In the genomic region with DNA sequence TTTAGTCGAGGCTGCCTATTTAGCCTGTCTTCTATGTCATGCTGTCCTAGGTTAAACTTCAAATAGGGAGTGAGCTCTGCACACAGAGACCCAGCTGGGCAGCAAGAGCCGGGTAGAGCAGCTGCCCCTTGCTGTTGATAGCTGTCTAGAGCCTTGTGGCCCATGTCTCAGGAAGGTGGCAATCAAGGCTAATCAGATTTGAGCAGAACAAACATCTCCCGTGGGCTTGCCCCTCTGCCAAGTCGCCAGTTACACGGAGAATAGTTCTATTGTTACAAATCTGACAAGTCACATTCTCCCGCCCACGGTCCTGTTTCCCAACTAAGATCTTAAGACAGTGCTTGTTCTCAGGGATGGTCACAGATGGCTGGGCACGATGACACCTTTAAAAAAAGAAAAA, we compare ENCODE assay signal across 20 mouse cellular contexts.
DNase-seq lines count a peak whose midpoint lies in the region; ATAC-seq lines count a peak whose summit lies in the region.
"Had no signal": no experiment of that assay in that cellular context is flagged by ENCODE, and none has a peak within 500 bp of the region (broad histone marks: within the 10 kb centered on the region; RNA-seq: fewer than 3 reads in every experiment).

No protein-coding gene starts in this region.

- H3K36me3 ChIP-seq in midbrain, embryonic 10.5 days = no peaks in the 10 kb centered on the region
- no peaks in the 10 kb centered on the region for H3K36me3 ChIP-seq in midbrain, embryonic 16.5 days (ENCODE audit: control insufficient read depth, insufficient read depth, low read length)
- H3K36me3 ChIP-seq in hindbrain, embryonic 16.5 days (ENCODE audit: control insufficient read depth, insufficient read depth, low read length) = no peaks in the 10 kb centered on the region
- H3K36me3 ChIP-seq: embryonic facial prominence, embryonic 15.5 days; G1E; liver, embryonic 15.5 days; neural tube, embryonic 15.5 days; stomach, embryonic 15.5 days had no signal

- H3K9ac ChIP-seq in midbrain, embryonic 16.5 days (ENCODE audit: low read depth, low read length) = no peak overlapping the region
- no peak overlapping the region for H3K9ac ChIP-seq in hindbrain, embryonic 16.5 days (ENCODE audit: low read depth, low read length)
- H3K9ac ChIP-seq: embryonic facial prominence, embryonic 15.5 days; liver, embryonic 15.5 days; neural tube, embryonic 15.5 days; stomach, embryonic 15.5 days had no signal

- 12% methylated on average over 8 of the region's 8 CpGs for WGBS in midbrain, embryonic 10.5 days
- WGBS in midbrain, embryonic 16.5 days = 4% methylated on average over 8 of the region's 8 CpGs
- WGBS in hindbrain, embryonic 16.5 days = 13% methylated on average over 8 of the region's 8 CpGs

- H3K27ac ChIP-seq in midbrain, embryonic 10.5 days (replicated peaks) = no peak overlapping the region
- no peak overlapping the region for H3K27ac ChIP-seq in midbrain, embryonic 16.5 days (ENCODE audit: low read length)
- no peak overlapping the region for H3K27ac ChIP-seq in hindbrain, embryonic 16.5 days (ENCODE audit: low read depth, low read length)
- H3K27ac ChIP-seq: embryonic facial prominence, embryonic 15.5 days; gastrocnemius, adult 2 months; liver, embryonic 15.5 days; neural tube, embryonic 15.5 days; stomach, embryonic 15.5 days had no signal

- H3K27me3 ChIP-seq in midbrain, embryonic 10.5 days (ENCODE audit: low read depth, poor library complexity, severe bottlenecking) = peaks cover 10% of the 10 kb centered on the region
- H3K27me3 ChIP-seq in midbrain, embryonic 16.5 days (ENCODE audit: control insufficient read depth, insufficient read depth, low read depth, low read length) = 0 out of 2 replicates have a peak, but pooled peaks cover 4% of the 10 kb centered on the region
- no peaks in the 10 kb centered on the region; the same call in none of the 2 replicates for H3K27me3 ChIP-seq in hindbrain, embryonic 16.5 days (replicated peaks; ENCODE audit: control insufficient read depth, insufficient read depth, low read length)
- H3K27me3 ChIP-seq: embryonic facial prominence, embryonic 15.5 days; liver, embryonic 15.5 days; neural tube, embryonic 15.5 days; stomach, embryonic 15.5 days had no signal

- DNase-seq in frontal cortex, postnatal 25 days (ENCODE audit: low spot score in 2 of 2) = no peak
- peak; percentile 31 for DNase-seq in midbrain, embryonic 10.5 days (ENCODE audit: low spot score)
- peak; percentile 37 for DNase-seq in retina, embryonic 14.5 days (ENCODE audit: low spot score)
- no peak for DNase-seq in layer of hippocampus, adult 11-12 months (ENCODE audit: low spot score)
- DNase-seq: adrenal gland, postnatal 25 days; cerebellum, postnatal 14 days; gastrocnemius, adult 2 months; heart, postnatal 4 days; kidney, adult 2 months; lung, postnatal 36 days; thymus, postnatal 25 days had no signal

- H3K4me3 ChIP-seq in midbrain, embryonic 10.5 days = no peak overlapping the region
- no peak overlapping the region for H3K4me3 ChIP-seq in midbrain, embryonic 16.5 days (ENCODE audit: low read depth, low read length)
- no peak overlapping the region for H3K4me3 ChIP-seq in hindbrain, embryonic 16.5 days (ENCODE audit: low read length)
- H3K4me3 ChIP-seq: embryonic facial prominence, embryonic 15.5 days; gastrocnemius, adult 2 months; liver, embryonic 15.5 days; neural tube, embryonic 15.5 days; stomach, embryonic 15.5 days had no signal

- peak; percentile 76 for ATAC-seq in frontal cortex, adult (ENCODE audit: low TSS enrichment)
- no peak; the same call in 1 of the 2 replicates for ATAC-seq in midbrain, embryonic 16.5 days
- peak; percentile 71; the same call in 1 of the 2 replicates for ATAC-seq in hindbrain, embryonic 16.5 days
- no peak for ATAC-seq in inflammation-experienced regulatory T-cells, adult 6 months

- H3K4me1 ChIP-seq in midbrain, embryonic 10.5 days = peaks cover 17% of the 10 kb centered on the region
- peaks cover 2% of the 10 kb centered on the region; the same call in 1 of the 2 replicates for H3K4me1 ChIP-seq in midbrain, embryonic 16.5 days (ENCODE audit: control insufficient read depth, insufficient read depth, low read length)
- H3K4me1 ChIP-seq in hindbrain, embryonic 16.5 days (ENCODE audit: control insufficient read depth, insufficient read depth, low read depth, low read length) = peaks cover 2% of the 10 kb centered on the region; the same call in 1 of the 2 replicates
- H3K4me1 ChIP-seq: embryonic facial prominence, embryonic 15.5 days; liver, embryonic 15.5 days; stomach, embryonic 15.5 days had no signal

- H3K9me3 ChIP-seq in midbrain, embryonic 10.5 days (replicated peaks) = no peaks in the 10 kb centered on the region
- no peaks in the 10 kb centered on the region for H3K9me3 ChIP-seq in midbrain, embryonic 16.5 days (replicated peaks; ENCODE audit: control insufficient read depth, low read length, poor library complexity, severe bottlenecking)
- H3K9me3 ChIP-seq in hindbrain, embryonic 16.5 days (ENCODE audit: control insufficient read depth, low read length) = no peaks in the 10 kb centered on the region
- H3K9me3 ChIP-seq: embryonic facial prominence, embryonic 15.5 days; liver, embryonic 15.5 days; neural tube, embryonic 15.5 days; stomach, embryonic 15.5 days had no signal

- H3K4me2 ChIP-seq in midbrain, embryonic 16.5 days (ENCODE audit: low read length) = no peak overlapping the region
- H3K4me2 ChIP-seq in hindbrain, embryonic 16.5 days (ENCODE audit: low read length) = no peak overlapping the region
- H3K4me2 ChIP-seq: embryonic facial prominence, embryonic 15.5 days; liver, embryonic 15.5 days; neural tube, embryonic 15.5 days; stomach, embryonic 15.5 days had no signal

Comparison
In these comparisons a context has a peak if more than half of its experiments do, and no peak if none do; other contexts are left out.
1. ATAC-seq: peak in frontal cortex, adult (single experiment) and hindbrain, embryonic 16.5 days (single experiment); none in midbrain, embryonic 16.5 days (single experiment) and inflammation-experienced regulatory T-cells, adult 6 months (single experiment).
2. DNase-seq: peak in midbrain, embryonic 10.5 days (single experiment) and retina, embryonic 14.5 days (single experiment); none in frontal cortex, postnatal 25 days (0 of 2) and layer of hippocampus, adult 11-12 months (single experiment).